Mouse (Mus musculus): Measurements from ENCODE around the gene Serpina3g.
"Not testable (repeated sequence)": the region's sequence is repeated elsewhere in the genome, so short reads cannot be mapped to it uniquely, and the experiment has no call there.

The Serpina3g gene

DNA sequence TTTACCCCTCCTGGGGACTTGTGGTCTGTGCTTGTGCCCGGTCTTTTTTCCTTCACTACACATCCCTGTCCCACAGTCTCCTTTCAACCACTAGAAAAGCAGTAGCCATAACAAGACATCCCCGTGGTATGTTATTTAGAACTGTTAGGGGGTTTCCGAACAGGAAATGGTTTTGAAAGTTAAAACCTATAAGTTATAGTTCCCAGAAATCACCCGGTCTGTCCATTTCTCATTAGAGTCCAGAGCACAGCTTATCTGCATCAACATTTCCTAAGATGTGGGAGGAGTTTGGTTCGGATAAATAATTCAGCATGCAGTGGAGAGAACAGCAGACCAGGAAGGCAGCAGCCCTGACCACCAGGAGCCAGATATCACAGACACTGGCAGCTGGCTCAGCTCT lies at the start of gene Serpina3g:
Gene Serpina3g, plus strand, starts transcription at position 331 of the 400 bp plus-strand sequence.
- no peak for DNase-seq

DNA sequence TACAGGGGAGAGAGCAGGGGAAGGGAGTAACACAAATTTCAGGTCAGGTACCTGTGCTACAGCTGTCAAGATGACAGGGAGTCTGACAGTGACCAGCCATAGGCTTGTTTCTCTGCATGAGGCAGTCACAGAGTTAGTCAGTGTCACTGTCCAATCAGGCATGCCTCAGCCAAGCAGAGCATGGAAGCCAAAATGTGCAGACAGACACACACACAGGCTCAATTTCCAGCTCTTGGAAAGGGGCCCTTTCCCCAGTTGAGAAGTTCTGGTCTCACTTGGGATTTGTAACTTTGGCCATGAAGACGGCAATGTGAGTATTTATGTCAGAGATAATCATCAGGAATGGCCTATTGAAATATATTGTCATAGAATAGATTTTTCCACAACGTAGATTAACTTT lies 46.8 kb upstream of the Serpina3g start:
- no peak for DNase-seq

DNA sequence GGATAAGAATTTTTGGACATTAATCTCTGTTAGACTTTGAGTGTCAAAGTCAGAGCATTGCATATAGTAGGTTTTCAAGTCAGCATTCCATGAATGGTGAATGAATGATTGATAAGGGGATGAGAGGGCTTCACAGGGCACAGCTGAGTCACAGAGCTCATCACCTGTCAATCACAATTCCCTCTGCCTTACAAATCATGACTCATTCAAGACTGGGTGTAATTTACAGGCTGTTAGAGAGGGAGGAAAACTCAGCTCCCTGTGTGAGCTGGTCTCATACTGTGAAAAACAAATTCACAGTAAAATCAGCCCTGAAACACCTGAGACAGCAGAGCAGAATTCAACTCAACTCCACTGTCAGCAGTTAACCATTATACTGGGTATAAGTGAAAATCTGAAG lies 45.2 kb upstream of the Serpina3g start:
- DNase-seq, result no peak

DNA sequence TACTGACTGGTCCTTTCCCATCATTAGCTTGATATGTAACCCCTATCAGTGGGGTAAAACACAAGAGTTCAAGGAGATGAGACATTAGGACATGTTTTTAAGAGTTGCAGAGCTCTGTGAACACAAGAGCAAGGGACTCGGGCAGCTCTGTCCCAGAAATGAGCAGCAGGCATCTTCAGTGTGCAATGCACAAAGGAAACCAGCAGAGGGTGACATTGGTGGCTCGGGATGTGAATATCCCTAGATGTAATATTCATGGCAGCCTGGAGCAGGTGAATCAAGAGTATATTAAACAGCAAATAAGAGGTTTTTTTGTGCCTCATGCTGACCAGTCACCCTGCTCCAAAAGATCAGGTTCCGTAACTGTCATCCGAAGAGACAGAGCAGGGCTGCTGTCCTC lies 26.9 kb upstream of the Serpina3g start:
- DNase-seq, result no peak

DNA sequence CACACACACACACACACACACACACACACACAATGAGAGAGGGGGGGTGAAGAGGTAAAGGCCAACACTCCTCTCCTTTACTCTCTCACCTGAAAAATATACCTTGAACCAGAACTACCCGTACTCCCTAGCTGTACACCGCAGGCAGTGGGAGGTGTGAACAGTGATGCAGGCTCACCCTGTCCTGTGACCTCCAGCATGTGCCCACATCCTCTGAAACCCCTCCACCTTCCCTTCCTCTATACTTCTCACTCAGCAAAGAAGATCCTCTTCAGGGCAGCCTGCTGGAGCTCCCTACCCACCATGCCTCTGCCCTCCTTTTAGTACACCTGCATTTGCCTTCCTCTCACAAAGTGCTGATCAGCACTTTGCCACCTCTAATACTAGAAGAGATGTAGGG lies 26.2 kb upstream of the Serpina3g start:
- DNase-seq, result no peak

DNA sequence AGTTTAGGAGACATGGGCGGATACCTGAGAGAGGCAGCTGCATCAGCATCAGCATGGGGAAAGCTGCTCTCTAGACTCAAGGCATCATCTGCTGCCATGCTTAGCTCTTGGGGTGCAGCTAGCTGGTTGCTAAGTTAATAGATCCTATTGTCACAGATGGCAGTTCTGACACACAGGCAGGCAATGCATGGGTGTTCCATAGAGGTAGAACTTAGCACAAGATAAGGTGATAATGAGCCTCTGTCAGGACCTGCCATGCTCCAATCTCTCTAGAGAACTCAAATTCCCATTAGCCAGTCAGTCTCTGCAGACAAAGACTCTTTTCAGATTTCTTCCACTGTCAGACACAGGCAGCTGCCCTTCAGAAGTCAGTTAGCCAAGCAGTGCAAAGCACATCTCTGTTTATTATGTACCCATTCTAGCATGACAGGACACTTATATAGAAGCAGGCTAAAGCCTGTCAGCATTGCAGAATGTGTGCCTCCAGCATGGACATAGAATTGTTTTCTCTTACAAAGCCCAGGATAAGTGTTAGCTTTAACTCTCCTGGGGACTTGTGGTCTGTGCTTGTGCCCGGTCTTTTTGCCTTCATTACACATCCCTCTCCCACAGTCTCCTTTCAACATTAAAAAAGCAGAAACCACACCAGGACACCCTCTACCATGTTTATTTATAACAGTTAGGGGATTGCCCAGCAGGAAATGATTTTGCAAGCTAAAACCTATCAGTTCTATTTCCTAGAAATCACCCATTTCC lies 22.2 kb upstream of the Serpina3g start:
- DNase-seq, result no peak

DNA sequence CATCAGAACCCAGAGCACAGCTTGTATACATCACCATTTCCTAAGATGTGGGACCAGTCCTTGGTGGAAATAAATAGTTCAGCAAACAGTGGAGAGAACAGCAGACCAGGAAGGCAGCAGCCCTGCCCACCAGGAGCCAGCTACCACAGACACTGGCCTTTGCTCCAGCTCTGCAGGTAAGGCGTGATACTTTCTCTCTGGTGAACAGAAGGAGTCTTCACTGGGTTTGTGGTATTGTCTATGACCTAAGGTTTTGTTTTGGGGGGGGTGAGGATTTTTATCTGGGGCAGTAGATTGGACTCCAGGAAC lies 21.6 kb upstream of the Serpina3g start, which contains the start of gene Serpina3f:
Gene Serpina3f, plus strand, starts transcription at position 100 of the 309 bp plus-strand sequence.
- DNase-seq, result no peak

DNA sequence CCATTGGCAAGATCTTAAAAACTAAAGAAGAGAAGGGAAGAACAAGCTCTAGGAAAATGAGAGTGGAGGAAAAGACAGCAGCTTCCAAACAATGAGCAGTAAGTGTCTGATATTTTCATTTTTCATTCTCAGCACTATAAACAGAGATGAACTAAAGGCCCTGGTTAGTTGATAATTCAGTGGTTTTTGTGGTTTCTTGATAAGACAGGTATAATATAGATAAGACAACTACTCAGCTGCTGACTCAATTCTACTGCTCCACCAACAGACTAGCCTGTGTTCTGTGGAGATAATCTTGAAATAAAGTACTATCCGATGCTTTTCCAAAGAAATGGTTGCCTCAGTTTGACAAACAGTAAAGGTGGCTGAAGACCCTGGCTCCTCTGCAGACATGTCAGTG lies 20.8 kb upstream of the Serpina3g start:
- no peak for DNase-seq

DNA sequence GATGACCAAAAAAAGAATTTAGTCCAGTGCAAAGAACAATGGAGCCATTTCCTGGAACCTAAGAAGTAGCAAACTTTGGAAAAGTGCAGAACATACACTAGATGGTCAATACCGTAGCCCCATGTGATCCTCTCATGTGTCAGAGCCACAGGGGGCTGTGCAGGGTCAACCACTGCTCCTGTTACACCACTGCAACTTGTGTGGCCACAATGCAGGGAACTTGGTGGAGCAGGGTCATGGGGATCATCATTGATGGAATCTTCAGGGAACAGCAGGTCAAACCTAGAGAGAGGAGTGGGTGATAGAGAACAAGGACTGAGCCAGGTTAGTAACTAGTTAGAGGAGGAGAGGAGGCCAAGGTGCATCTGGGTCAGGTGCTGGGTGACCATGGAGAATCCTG lies 14.4 kb upstream of the Serpina3g start:
- DNase-seq, result no peak

DNA sequence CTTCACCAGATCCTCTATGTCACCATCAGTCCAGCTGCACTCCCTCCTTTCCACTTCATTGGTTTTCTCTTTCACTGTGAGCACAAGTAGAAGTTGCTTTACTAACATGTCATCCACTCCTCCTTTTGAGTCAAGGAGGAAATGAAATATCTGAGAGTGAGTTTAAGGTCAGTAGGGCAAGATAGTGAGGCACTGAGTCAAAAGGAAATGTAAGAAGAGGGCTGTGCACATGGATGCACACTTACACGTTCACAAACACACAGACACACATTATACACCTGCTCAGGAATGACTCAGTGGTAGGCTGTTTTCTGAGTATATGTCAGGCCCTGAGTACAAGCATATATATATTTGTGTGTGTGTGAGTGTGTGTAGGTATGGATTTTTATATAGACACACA lies 12.4 kb upstream of the Serpina3g start:
- DNase-seq, result no peak

DNA sequence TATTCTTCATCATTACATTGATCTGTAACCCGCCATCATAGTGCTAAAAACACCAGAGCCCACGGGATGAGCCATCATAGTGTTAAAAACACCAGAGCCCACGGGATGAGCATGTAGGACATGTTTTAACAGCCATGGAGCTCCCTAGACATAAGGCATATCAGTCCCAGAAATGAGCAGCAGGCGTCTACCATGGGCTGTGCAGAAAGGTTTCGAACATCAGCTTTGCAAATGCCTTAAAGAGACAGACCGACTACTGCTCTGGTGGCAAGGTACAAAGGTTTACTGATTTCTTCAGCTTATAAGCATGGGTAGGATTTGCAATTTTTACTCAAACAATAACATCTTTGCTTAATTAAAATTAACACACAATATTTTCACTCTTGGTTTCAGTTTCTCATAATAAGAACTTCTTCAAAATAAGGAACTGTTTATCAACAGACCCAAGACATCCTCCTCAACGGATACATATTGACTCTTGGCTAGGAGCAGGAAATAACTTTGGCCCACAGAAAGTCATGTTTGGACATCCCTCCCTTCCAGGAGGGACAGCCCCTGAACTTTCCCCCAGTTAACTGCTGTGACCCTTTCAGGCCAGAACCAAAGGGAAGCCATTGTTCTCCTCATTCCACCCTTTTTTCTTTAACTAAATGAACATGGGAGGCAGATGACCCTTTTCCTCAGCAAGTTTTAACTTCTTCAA lies 11.3 kb upstream of the Serpina3g start:
- peak; percentile 7 to 9 for DNase-seq

DNA sequence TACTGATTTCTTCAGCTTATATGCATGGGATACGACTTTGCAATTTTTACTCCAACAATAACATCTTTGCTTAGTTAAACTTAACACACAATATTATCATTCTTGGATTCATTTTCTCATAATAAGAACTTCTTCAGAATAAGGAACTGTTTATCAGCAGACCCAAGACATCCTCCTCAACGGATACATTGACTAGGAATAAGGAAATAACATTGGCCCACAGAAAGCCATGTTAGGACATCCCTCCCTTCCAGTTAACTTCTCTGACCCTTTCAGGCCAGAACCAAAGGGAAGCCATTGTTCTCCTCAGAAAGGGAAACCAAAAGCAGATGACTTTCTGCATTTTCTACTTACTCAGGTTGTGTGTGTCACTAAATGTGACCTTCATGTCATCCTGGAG lies 5.3 kb upstream of the Serpina3g start:
- DNase-seq, result no peak

DNA sequence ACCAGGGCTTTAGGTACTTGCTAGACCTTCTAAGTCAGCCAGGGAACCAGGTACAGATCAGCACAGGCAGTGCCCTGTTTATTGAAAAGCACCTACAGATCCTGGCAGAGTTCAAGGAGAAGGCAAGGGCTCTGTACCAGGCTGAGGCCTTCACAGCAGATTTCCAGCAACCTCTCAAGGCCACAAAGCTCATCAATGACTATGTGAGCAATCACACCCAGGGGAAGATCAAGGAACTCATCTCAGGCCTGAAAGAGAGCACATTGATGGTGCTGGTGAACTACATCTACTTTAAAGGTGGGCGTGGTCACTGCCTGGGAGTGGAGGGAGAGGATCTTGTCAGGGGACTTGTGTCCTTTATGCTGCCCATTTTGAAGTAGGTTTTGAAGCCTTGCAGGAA lies 2.0 kb downstream of the Serpina3g start:
- DNase-seq, result not testable (repeated sequence)

DNA sequence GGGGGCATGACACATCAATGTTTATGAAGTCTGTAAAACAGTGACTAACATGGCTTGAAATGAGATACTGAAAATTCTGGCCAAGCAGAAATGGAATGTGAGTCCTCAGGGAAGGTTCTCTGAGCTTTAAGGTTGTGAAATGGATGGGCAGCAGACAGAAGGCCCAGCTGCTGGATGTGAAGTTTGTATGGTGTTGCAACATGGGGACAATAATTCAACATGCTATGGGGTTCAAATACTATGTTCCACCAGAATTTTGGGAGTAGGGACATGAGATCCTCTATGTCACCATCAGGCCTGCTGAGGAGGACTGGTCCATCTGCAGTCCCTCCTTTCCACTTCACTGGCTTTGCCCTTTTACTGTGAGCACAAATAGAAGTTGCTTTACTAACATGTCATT lies 7.3 kb downstream of the Serpina3g start:
- no peak for DNase-seq

DNA sequence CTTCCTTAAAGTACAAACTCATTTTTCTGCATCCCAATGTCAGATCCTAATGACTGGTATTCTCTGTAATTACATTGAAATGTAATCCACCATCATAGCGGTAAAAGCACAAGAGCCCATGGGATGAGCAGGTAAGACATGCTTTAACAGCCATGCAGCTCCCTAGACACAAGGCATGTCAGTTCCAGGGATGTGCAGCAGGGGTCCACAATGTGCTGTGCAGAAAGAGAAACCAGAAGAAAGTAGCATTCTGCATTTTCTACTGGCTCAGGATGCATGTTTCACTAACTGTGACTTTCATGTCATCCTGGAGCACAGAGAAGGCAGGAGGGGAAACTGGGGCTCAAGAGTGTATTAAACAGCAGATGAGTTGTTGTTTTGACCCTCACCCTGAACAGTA lies 9.0 kb downstream of the Serpina3g start:
- no peak for DNase-seq

DNA sequence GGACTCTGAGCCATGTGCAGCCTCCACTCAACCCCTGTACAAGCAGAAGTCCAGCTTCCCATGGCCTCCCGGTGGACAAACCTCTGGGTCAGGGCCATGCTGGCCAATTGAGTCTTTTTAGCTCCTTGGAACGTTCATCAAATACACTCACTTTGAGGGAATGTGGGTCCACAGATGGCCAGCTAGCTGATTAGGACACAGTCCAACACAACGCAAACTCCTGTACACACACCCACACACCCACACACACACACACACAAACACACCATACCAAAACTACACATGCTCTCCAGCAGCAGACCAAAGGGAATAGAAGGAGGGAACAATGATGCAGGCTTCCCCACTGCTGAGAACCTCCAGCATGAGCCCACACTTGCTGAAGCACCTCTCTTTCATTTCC lies 9.6 kb downstream of the Serpina3g start:
- DNase-seq, result no peak

DNA sequence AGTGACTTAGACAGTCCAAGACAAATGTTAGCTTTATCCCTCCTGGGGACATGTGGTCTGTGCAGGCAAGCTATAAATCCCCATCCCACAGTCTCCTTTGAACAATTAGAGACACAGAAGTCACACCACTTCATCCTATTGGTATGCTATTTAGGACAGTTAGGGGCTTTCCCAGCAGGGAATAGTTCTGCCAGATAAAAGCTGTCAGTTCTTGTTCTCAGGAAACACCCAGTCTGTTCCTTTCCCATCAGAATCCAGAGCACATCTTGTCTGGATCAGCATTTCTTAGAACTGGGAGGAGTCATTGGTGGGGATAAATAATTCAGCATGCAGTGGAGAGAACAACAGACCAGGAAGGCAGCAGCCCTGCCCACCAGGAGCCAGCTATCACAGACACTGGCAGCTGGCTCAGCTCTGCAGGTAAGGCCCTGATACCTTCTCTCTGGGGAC lies 11.5 kb downstream of the Serpina3g start:
- no peak for DNase-seq

DNA sequence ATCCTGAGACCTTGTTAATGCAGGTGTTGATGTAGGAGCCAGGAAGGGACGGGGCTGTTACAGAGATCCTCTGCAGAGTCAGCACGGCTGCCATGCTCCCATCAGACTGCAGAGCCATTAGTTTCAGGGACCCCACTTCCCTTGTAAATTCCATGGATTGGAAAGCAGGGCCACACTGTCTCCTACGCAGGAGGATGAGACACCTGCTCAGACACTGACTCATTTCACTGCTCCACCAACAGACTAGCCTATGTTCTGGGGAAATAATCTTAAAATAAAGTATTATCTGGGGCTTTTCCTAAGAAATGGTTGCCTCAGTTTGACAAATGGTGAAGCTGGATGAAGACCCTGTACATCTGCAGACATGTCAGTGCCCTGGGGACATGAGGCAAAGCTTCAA lies 12.2 kb downstream of the Serpina3g start:
- no peak for DNase-seq

DNA sequence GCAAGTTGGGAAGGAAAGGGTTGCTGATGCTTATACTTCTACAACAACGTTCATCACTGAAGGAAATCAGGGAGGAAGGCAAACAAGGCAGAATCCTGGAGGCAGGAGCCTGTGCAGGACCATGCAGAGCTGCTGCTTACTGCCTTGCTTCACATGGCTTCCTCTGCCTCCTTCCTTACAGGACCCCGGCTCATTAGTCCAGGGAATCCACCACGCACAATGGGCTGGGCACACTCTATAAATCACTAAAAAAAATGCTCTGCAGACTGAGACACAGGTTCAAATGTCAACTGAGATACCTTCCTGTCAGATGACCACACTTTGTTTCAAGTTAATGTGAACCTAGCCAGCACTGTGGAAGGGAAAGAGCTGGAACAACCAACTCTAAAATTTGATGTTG lies 25.0 kb downstream of the Serpina3g start:
- DNase-seq, result no peak

DNA sequence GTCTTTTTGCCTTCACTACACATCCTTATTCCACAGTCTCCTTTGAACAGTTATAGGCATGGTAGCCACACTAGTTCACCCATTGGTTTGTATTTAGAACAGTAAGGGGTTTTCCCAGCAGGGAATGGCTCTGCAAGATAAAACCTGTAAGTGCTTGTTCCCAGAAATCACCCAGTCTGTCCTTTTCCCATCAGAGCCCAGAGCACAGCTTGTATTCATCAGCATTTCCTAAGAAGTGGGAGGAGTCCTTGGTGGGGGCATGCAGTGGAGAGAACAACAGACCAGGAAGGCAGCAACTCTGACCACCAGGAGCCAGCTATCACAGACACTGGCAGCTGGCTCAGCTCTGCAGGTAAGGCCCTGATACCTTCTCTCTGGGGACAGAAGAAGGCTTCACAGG lies 26.8 kb downstream of the Serpina3g start, which contains the start of gene Serpina3i:
Gene Serpina3i, plus strand, starts transcription at position 260 of the 400 bp plus-strand sequence.
- DNase-seq, result no peak

DNA sequence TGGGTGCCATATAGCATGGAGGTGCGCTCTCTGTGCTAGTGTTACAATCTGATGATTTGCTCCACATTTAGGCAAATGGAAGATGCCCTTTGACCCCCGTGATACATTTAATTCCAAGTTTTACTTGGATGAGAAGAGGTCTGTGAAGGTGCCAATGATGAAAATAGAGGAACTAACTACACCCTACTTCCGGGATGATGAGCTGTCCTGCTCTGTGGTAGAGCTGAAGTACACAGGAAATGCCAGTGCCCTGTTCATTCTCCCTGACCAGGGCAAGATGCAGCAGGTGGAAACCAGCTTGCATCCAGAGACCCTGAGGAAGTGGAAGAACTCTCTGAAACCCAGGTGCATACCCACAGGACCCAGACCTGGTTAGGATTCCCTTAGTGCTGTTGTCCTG lies 30.3 kb downstream of the Serpina3g start:
- DNase-seq, result no peak

DNA sequence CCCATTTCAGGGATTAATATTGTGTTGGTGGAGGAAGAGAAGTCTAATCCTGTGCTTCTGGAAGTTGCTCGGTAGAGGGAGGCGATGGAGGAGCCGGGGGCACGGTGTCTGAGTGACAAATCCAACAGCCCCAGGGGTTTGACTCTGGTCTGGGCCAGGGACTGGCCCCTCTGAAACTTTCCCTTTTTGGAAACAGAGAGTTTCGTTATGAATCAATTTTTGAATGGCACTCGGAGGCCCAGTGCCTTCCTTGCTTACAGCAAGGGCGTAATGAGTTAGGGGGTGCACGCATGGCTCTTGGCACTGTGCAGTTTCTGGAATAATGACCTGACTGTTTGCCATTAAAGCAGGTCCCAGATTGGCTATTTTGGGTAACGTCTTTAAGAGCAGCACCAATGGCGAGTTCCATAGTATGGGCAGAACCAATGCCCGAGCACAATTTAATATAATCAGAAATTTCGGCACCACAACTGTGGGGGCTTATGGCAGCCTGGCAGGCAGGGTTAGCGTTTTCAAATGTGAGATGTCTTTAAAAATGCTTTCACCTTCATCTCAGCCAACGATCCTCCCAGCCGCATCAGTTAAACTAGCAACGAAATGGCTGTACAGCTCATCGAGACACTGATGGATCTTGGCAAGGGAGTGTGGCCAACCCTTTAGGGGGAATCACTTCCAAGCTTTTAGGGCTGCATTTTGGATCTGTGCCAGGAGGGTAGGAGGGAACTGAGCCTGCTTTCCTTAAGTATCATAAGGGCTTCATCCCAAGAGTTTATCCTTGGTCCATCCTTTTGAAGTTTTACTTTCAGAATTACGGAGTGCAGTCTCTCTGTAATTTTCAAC lies 42.4 kb downstream of the Serpina3g start:
- no peak for DNase-seq

DNA sequence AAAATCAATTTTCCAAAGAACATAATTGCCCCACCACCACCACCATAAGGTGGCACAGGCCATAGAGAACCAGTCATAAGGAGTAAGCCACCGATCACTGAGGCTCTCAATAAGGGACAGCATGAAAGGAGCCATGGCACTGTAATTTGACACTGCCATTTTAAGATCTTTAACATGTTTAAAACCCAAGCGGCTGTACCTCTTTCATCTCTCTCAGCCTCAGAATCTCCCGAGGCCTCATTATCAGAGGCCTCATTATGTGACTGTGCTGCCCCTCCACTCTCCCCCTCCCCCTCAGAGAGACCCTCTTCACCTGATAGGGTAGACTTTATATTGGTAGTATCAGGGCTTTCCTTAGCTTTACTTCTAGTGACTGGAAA lies 43.0 kb downstream of the Serpina3g start:
- DNase-seq, result no peak

DNA sequence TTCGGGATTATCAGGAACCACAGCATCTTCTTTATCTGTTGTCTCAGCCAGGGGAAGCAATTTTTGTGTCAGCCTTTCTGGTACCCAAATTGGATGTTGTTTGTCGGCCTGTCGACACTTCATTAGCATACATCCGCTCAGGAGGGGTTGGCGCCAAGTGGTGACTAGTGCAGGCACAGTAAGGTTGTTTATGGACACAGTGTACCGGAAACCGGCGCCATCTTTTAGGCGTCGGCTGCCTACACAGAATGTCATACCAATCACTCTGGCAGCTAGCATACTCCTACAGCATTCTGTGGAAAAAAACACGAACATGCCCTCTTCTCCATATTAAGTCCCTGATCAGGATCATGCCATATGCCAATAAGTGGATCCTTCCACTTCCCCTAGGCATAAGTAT lies 47.3 kb downstream of the Serpina3g start:
- DNase-seq, result no peak

Measured in kidney, adult 8-10 months (tissue).